8 mouse cellular contexts compared by ENCODE assay signal in the genomic region with DNA sequence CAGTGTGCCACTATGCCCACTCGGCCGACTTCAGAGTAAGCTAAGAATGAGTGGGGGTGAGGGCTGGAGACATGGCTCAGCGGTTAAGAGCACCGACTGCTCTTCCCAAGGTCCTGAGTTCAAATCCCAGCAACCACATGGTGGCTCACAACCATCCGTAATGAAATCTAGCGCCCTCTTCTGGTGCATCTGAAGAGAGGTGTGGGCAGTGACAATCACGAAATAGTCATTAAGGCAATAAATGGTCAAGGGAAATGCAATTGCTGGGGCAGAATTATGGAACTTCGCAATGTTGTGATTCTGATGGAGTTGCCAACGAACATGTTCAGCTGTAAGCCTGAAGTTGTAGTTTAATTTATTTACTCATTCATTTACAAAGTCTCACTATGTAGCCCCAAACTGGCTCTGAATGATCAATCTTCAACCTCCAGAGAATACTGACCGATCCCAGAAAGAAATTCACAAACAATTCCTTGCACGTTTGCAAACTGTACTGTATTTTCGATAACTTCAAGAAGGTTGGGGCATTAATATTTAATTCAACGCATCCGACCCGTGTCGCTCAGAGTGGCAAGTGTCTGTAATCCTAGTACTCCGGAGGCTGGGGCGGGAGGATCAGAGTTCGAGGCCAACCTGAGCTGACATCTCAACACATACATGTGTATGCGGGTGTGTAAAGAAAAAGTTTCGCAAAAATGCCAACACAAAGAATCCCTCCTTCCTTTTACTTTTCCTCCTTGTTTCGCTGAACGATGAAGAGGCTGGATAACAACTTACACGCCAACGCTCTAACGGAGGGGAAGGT. TPM values are rescaled to one million over a fixed set of nuclear protein-coding genes. Genes with fewer than 3 reads are reported as not detected.
DNase-seq lines count a peak whose midpoint lies in the region; ATAC-seq lines count a peak whose summit lies in the region.

No protein-coding gene starts in this region.

- no peaks in the 10 kb centered on the region for H3K9me3 ChIP-seq in lung, embryonic 15.5 days
- no peaks in the 10 kb centered on the region for H3K9me3 ChIP-seq in erythroblast, embryonic 14.5 days (ENCODE audit: control insufficient read depth, low read length)
- H3K9me3 ChIP-seq in limb, embryonic 12.5 days = no peaks in the 10 kb centered on the region

- H3K27me3 ChIP-seq in lung, embryonic 15.5 days = no peaks in the 10 kb centered on the region
- no peaks in the 10 kb centered on the region for H3K27me3 ChIP-seq in erythroblast, embryonic 14.5 days (ENCODE audit: control insufficient read depth)
- H3K27me3 ChIP-seq in limb, embryonic 12.5 days = no peaks in the 10 kb centered on the region

- peaks cover 20% of the 10 kb centered on the region for H3K4me1 ChIP-seq in lung, embryonic 15.5 days
- H3K4me1 ChIP-seq in erythroblast, embryonic 14.5 days (ENCODE audit: control insufficient read depth) = peaks cover 35% of the 10 kb centered on the region
- peaks cover 14% of the 10 kb centered on the region for H3K4me1 ChIP-seq in limb, embryonic 12.5 days (replicated peaks)

- peak overlapping the region; percentile 96 for H3K27ac ChIP-seq in lung, embryonic 15.5 days
- peak overlapping the region; percentile 96 for H3K27ac ChIP-seq in limb, embryonic 12.5 days

- H3K9ac ChIP-seq in lung, embryonic 15.5 days = peak overlapping the region; percentile 82
- H3K9ac ChIP-seq in limb, embryonic 12.5 days (replicated peaks) = peak overlapping the region; percentile 70

- peak; percentile 51; the same call in 1 of the 2 replicates for ATAC-seq in lung, embryonic 15.5 days (ENCODE audit: borderline replicate concordance, extremely low read depth, low FRiP score, low TSS enrichment)
- ATAC-seq in limb, embryonic 12.5 days (ENCODE audit: insufficient number of reproducible peaks, insufficient read depth, low FRiP score, low TSS enrichment, low read depth) = peak; percentile 33; the same call in 1 of the 2 replicates

- DNase-seq in adrenal gland, adult (ENCODE audit: inconsistent age in 2 of 2, low spot score in 1 of 2) = peak; percentile 12 to 35
- DNase-seq in adrenal gland, adult 18-20 months (ENCODE audit: low spot score in 2 of 2) = no peak
- no peak for DNase-seq in lung, postnatal 14 days
- peak; percentile 14 to 17 for DNase-seq in natural killer cell, adult 2 months (ENCODE audit: low spot score in 2 of 2)
- no peak for DNase-seq in right cerebral cortex, postnatal 10 days (ENCODE audit: low spot score in 2 of 2)

- H3K4me2 ChIP-seq in lung, embryonic 15.5 days = peak overlapping the region; percentile 72
- peak overlapping the region; percentile 85 for H3K4me2 ChIP-seq in limb, embryonic 12.5 days

- 31% methylated on average over 26 of the region's 26 CpGs for WGBS in lung, embryonic 15.5 days
- WGBS in limb, embryonic 12.5 days = 31% methylated on average over 26 of the region's 26 CpGs

- peaks cover 9% of the 10 kb centered on the region; the same call in 1 of the 2 replicates for H3K36me3 ChIP-seq in lung, embryonic 15.5 days
- peaks cover 36% of the 10 kb centered on the region for H3K36me3 ChIP-seq in erythroblast, embryonic 14.5 days (ENCODE audit: control insufficient read depth)
- H3K36me3 ChIP-seq in limb, embryonic 12.5 days = peaks cover 16% of the 10 kb centered on the region

- peak overlapping the region; percentile 92 for H3K4me3 ChIP-seq in lung, embryonic 15.5 days
- H3K4me3 ChIP-seq in erythroblast, embryonic 14.5 days (replicated peaks) = peak overlapping the region; percentile 67
- peak overlapping the region; percentile 82 for H3K4me3 ChIP-seq in limb, embryonic 12.5 days (replicated peaks)

RNA-seq across cellular contexts. Expression of a gene that starts 1.4 kb away (rescaled TPM):
- total RNA-seq in adrenal gland, adult 18-20 months (2021) = 10 to 100 TPM; 13.2 to 14.7 TPM
- 45.0 and 52.5 TPM in 2 replicates for polyA plus RNA-seq in lung, embryonic 15.5 days (2015; fragmentation: Nextera tagmentation; extraction: Ambion mirVana)
- polyA plus RNA-seq in erythroblast, embryonic 14.5 days (2012) = 0.41 and 0.84 TPM in 2 replicates
- 60.9 and 63.4 TPM in 2 replicates for polyA plus RNA-seq in limb, embryonic 12.5 days (2016; fragmentation: Nextera tagmentation; extraction: Ambion mirVana)

Comparison
In these comparisons a context has a peak if more than half of its experiments do, and no peak if none do; other contexts are left out.
1. DNase-seq: peak in adrenal gland, adult (2 of 2) and natural killer cell, adult 2 months (2 of 2); none in adrenal gland, adult 18-20 months (0 of 2), lung, postnatal 14 days (single experiment) and right cerebral cortex, postnatal 10 days (0 of 2).
2. RNA of a gene that starts 1.4 kb away (polyA plus RNA-seq): 60.9 to 63.4 TPM in limb, embryonic 12.5 days and 45.0 to 52.5 TPM in lung, embryonic 15.5 days; 0.41 to 0.84 TPM in erythroblast, embryonic 14.5 days; every median in the first group is over 10 times any median in the second.
3. Peak in every context shown above with its lines, with median percentiles within 50 percentile points of each other: H3K4me3 ChIP-seq.